Mouse (Mus musculus): ENCODE data around the gene Gdap2. TPM values are rescaled to one million over a fixed set of nuclear protein-coding genes. Genes with fewer than 3 reads are reported as not detected.

Gene Gdap2
- 12.4 and 18.4 TPM in 2 replicates for polyA plus RNA-seq (2012; ENCODE audit: insufficient read depth, insufficient read length, missing spikeins)

- Histone ChIP-seq H3K27ac (replicated peaks; ENCODE audit: low read depth, low read length) (peak within 1 kb of the TSS; percentile 68), H3K4me1 (ENCODE audit: control insufficient read depth, insufficient read depth, insufficient read length, low read length) (no peaks in the 10 kb centered on the region), H3K4me3 (ENCODE audit: insufficient read depth, low read depth, low read length) (peak within 1 kb of the TSS; percentile 85)
Measured at GRCm38 (mm10) chr3:100162315-100163105, at the start of gene Gdap2, which contains the start of gene Wdr3. TSS of gene Gdap2 (plus strand) at chr3:100162381. TSS of gene Wdr3 (minus strand) at chr3:100162407.

- Histone ChIP-seq H3K27ac (replicated peaks; ENCODE audit: low read depth, low read length) (no peak overlapping the region), H3K4me1 (ENCODE audit: control insufficient read depth, insufficient read depth, insufficient read length, low read length) (no peaks in the 10 kb centered on the region), H3K4me3 (ENCODE audit: insufficient read depth, low read depth, low read length) (no peak overlapping the region)
Measured at GRCm38 (mm10) chr3:100118681-100119080, 43.5 kb upstream of the Gdap2 start.

GRCm38 (mm10) chr3:100121961-100122360 lies 40.2 kb upstream of the Gdap2 start:
- Histone ChIP-seq H3K4me3 (ENCODE audit: insufficient read depth, low read depth, low read length) (no peak overlapping the region), H3K27ac (replicated peaks; ENCODE audit: low read depth, low read length) (no peak overlapping the region)

GRCm38 (mm10) chr3:100122445-100122844 lies 39.7 kb upstream of the Gdap2 start:
- no peaks in the 10 kb centered on the region for H3K4me1 ChIP-seq (ENCODE audit: control insufficient read depth, insufficient read depth, insufficient read length, low read length)
- no peak overlapping the region for H3K27ac ChIP-seq (replicated peaks; ENCODE audit: low read depth, low read length)
- H3K4me3 ChIP-seq (ENCODE audit: insufficient read depth, low read depth, low read length), result no peak overlapping the region

More at GRCm38 (mm10) chr3:100121961-100122360, 40.2 kb upstream of the Gdap2 start:
- H3K4me1 ChIP-seq (ENCODE audit: control insufficient read depth, insufficient read depth, insufficient read length, low read length), result no peaks in the 10 kb centered on the region

GRCm38 (mm10) chr3:100160682-100161445 lies 1.3 kb upstream of the Gdap2 start:
- no peak overlapping the region for H3K27ac ChIP-seq (replicated peaks; ENCODE audit: low read depth, low read length)
- H3K4me1 ChIP-seq (ENCODE audit: control insufficient read depth, insufficient read depth, insufficient read length, low read length), result no peaks in the 10 kb centered on the region
- H3K4me3 ChIP-seq (ENCODE audit: insufficient read depth, low read depth, low read length), result peak overlapping the region; percentile 85; the same call in 1 of the 2 replicates

GRCm38 (mm10) chr3:100161665-100162314 lies 391 bp upstream of the Gdap2 start:
- H3K27ac ChIP-seq (replicated peaks; ENCODE audit: low read depth, low read length), result no peak overlapping the region
- H3K4me3 ChIP-seq (ENCODE audit: insufficient read depth, low read depth, low read length), result peak overlapping the region; percentile 85
- H3K4me1 ChIP-seq (ENCODE audit: control insufficient read depth, insufficient read depth, insufficient read length, low read length), result no peaks in the 10 kb centered on the region

GRCm38 (mm10) chr3:100163556-100163955 lies 1.4 kb downstream of the Gdap2 start:
- no peak overlapping the region for H3K27ac ChIP-seq (replicated peaks; ENCODE audit: low read depth, low read length)
- no peak overlapping the region for H3K4me3 ChIP-seq (ENCODE audit: insufficient read depth, low read depth, low read length)
- no peaks in the 10 kb centered on the region for H3K4me1 ChIP-seq (ENCODE audit: control insufficient read depth, insufficient read depth, insufficient read length, low read length)

GRCm38 (mm10) chr3:100164991-100165390 lies 2.8 kb downstream of the Gdap2 start:
- Histone ChIP-seq H3K27ac (replicated peaks; ENCODE audit: low read depth, low read length) (no peak overlapping the region), H3K4me1 (ENCODE audit: control insufficient read depth, insufficient read depth, insufficient read length, low read length) (no peaks in the 10 kb centered on the region), H3K4me3 (ENCODE audit: insufficient read depth, low read depth, low read length) (no peak overlapping the region)

GRCm38 (mm10) chr3:100176031-100176430 lies 13.8 kb downstream of the Gdap2 start:
- H3K4me1 ChIP-seq (ENCODE audit: control insufficient read depth, insufficient read depth, insufficient read length, low read length), result no peaks in the 10 kb centered on the region

GRCm38 (mm10) chr3:100180471-100180870 lies 18.3 kb downstream of the Gdap2 start:
- H3K4me1 ChIP-seq (ENCODE audit: control insufficient read depth, insufficient read depth, insufficient read length, low read length), result no peaks in the 10 kb centered on the region
- H3K4me3 ChIP-seq (ENCODE audit: insufficient read depth, low read depth, low read length), result no peak overlapping the region

More at GRCm38 (mm10) chr3:100176031-100176430, 13.8 kb downstream of the Gdap2 start:
- H3K4me3 ChIP-seq (ENCODE audit: insufficient read depth, low read depth, low read length), result no peak overlapping the region
- H3K27ac ChIP-seq (replicated peaks; ENCODE audit: low read depth, low read length), result no peak overlapping the region

GRCm38 (mm10) chr3:100189444-100189843 lies 27.3 kb downstream of the Gdap2 start:
- Histone ChIP-seq H3K4me3 (ENCODE audit: insufficient read depth, low read depth, low read length) (no peak overlapping the region), H3K4me1 (ENCODE audit: control insufficient read depth, insufficient read depth, insufficient read length, low read length) (no peaks in the 10 kb centered on the region), H3K27ac (replicated peaks; ENCODE audit: low read depth, low read length) (no peak overlapping the region)

More at GRCm38 (mm10) chr3:100180471-100180870, 18.3 kb downstream of the Gdap2 start:
- no peak overlapping the region for H3K27ac ChIP-seq (replicated peaks; ENCODE audit: low read depth, low read length)

- Histone ChIP-seq H3K27ac (replicated peaks; ENCODE audit: low read depth, low read length) (no peak overlapping the region), H3K4me1 (ENCODE audit: control insufficient read depth, insufficient read depth, insufficient read length, low read length) (no peaks in the 10 kb centered on the region), H3K4me3 (ENCODE audit: insufficient read depth, low read depth, low read length) (no peak overlapping the region)
Measured at GRCm38 (mm10) chr3:100189861-100190260, 27.7 kb downstream of the Gdap2 start.

GRCm38 (mm10) chr3:100194210-100194609 lies 32.0 kb downstream of the Gdap2 start:
- no peak overlapping the region for H3K4me3 ChIP-seq (ENCODE audit: insufficient read depth, low read depth, low read length)
- H3K4me1 ChIP-seq (ENCODE audit: control insufficient read depth, insufficient read depth, insufficient read length, low read length), result no peaks in the 10 kb centered on the region
- H3K27ac ChIP-seq (replicated peaks; ENCODE audit: low read depth, low read length), result no peak overlapping the region

GRCm38 (mm10) chr3:100201554-100201953 lies 39.4 kb downstream of the Gdap2 start:
- H3K4me1 ChIP-seq (ENCODE audit: control insufficient read depth, insufficient read depth, insufficient read length, low read length), result peaks cover 6% of the 10 kb centered on the region; the same call in 1 of the 2 replicates
- H3K27ac ChIP-seq (replicated peaks; ENCODE audit: low read depth, low read length), result no peak overlapping the region
- H3K4me3 ChIP-seq (ENCODE audit: insufficient read depth, low read depth, low read length), result no peak overlapping the region

- Histone ChIP-seq H3K4me3 (ENCODE audit: insufficient read depth, low read depth, low read length) (no peak overlapping the region), H3K4me1 (ENCODE audit: control insufficient read depth, insufficient read depth, insufficient read length, low read length) (peaks cover under 1% of the 10 kb centered on the region; the same call in 1 of the 2 replicates), H3K27ac (replicated peaks; ENCODE audit: low read depth, low read length) (no peak overlapping the region)
Measured at GRCm38 (mm10) chr3:100206973-100207372, 44.8 kb downstream of the Gdap2 start.
